Mouse (Mus musculus) embryonic facial prominence, embryonic 13.5 days (tissue): Measurements from ENCODE around the gene B230217C12Rik. TPM values are rescaled to one million over a fixed set of nuclear protein-coding genes. Genes with fewer than 3 reads are reported as not detected.
A peak's percentile ranks its signal among the peaks of the same experiment; 100 is the strongest.

Experiments used
- ATAC-seq: fragments of 200-750 bp; cut with Nextera tagmentation; 2 replicates; pipeline ENCODE4 v1.8.0; 2017; ENCODE audit warnings: low read depth; ENCODE audit not compliant: insufficient number of reproducible peaks, insufficient read depth, low FRiP score, low TSS enrichment
- H3K27ac ChIP-seq: fragments of 300-500 bp; sonication (generic); 2 replicates; pipeline ENCODE4 v1.5.1; 2015; ENCODE audit warnings: moderate library complexity, mild to moderate bottlenecking, inconsistent platforms
- H3K27me3 ChIP-seq: fragments of 300-500 bp; sonication (generic); 2 replicates; pipeline ENCODE4 v1.6.1; 2015; ENCODE audit warnings: mild to moderate bottlenecking, inconsistent platforms
- H3K36me3 ChIP-seq: fragments of 300-500 bp; sonication (generic); 2 replicates; pipeline ENCODE4 v1.6.1; 2015; ENCODE audit warnings: mild to moderate bottlenecking, inconsistent platforms
- H3K4me1 ChIP-seq: fragments of 300-500 bp; sonication (generic); 2 replicates; pipeline ENCODE4 v1.6.1; 2015; ENCODE audit warnings: inconsistent platforms
- H3K4me2 ChIP-seq: fragments of 300-500 bp; sonication (generic); 2 replicates; pipeline ENCODE4 v1.6.1; 2015; ENCODE audit warnings: moderate library complexity, mild to moderate bottlenecking, inconsistent platforms
- H3K4me3 ChIP-seq: fragments of 300-500 bp; sonication (generic); 2 replicates; pipeline ENCODE4 v1.5.1; 2015; ENCODE audit warnings: mild to moderate bottlenecking, inconsistent platforms
- H3K9ac ChIP-seq: fragments of 300-500 bp; sonication (generic); 2 replicates; pipeline ENCODE4 v1.6.1; 2015; ENCODE audit warnings: mild to moderate bottlenecking, inconsistent platforms
- H3K9me3 ChIP-seq: fragments of 300-500 bp; sonication (generic); 2 replicates; pipeline ENCODE4 v1.6.1; 2016; ENCODE audit warnings: inconsistent platforms
- WGBS: fragments of 180-500 bp; shearing (Covaris S2); methylation state at CpG from one replicate; pipeline ENCODE4 v1.1.7; 2015; ENCODE audit warnings: mixed read lengths; 5-methylcytosine and 5-hydroxymethylcytosine counted together
- polyA plus RNA-seq: library from polyadenylated mRNA; unstranded; fragments of >200 nt; fragmentation: Nextera tagmentation; extraction: Ambion mirVana; gene quantifications from 2 replicates; pipeline ENCODE4 v1.2.1, GENCODE M21; 2015

B230217C12Rik gene
- polyA plus RNA-seq, 1 experiment from 2014 or later = 11.8 TPM

DNA sequence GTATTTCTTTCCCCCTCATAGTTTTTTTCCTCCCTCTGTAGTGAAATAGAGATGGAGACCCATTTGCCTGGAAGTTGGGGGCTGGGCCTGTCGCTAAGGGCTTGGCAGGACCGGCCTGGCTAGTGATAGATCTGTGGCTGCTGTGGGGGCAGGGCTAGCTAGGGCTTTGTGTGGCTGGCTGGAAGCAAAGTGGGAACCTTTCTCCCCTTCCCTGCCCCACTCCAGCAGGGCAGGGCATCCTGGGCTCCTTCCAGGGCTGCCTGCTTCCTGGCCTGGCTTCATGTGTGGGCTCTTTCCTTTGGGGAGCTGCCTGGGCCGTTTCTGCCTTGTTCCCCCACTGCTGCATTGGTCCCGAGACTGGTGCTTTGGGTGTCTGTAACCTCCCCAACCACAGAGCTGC, 22.0 kb upstream of the B230217C12Rik start:
- Histone ChIP-seq H3K9ac (peak overlapping the region; percentile 47; the same call in 1 of the 2 replicates), H3K27ac (peak overlapping the region; percentile 66), H3K36me3 (peaks cover 86% of the 10 kb centered on the region), H3K9me3 (no peaks in the 10 kb centered on the region), H3K4me2 (0 out of 2 replicates have a peak overlapping the region, but pooled peaks have one; percentile 3), H3K4me3 (no peak overlapping the region), H3K4me1 (peaks cover 52% of the 10 kb centered on the region), H3K27me3 (no peaks in the 10 kb centered on the region)
- no peak for ATAC-seq
- 18% methylated on average over 4 of the region's 4 CpGs for WGBS

DNA sequence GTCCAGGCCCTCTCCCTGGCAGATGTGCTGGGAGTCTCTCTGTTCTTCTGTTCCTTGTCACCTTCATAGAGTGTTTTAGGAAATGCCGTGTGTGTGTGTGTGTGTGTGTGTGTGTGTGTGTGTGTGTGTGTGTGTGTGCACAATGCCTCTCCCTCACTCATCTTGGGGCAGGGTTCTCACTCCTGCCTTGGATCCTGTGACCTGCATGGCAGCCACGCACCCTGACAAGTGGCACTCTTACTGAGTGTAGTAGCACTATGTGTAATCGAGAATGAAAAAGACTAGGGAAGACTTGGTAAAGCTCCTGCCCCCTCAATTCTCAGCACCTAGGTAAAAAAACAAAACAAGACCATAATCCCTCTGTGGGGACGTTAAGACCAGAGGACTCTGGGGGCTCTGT, 21.5 kb upstream of the B230217C12Rik start:
- Histone ChIP-seq H3K9ac (no peak overlapping the region), H3K4me1 (peaks cover 50% of the 10 kb centered on the region), H3K4me2 (no peak overlapping the region), H3K36me3 (peaks cover 84% of the 10 kb centered on the region), H3K9me3 (no peaks in the 10 kb centered on the region), H3K27ac (peak overlapping the region; percentile 66; the same call in 1 of the 2 replicates), H3K27me3 (no peaks in the 10 kb centered on the region), H3K4me3 (no peak overlapping the region)
- ATAC-seq = no peak
- 58% methylated on average over 4 of the region's 4 CpGs for WGBS

DNA sequence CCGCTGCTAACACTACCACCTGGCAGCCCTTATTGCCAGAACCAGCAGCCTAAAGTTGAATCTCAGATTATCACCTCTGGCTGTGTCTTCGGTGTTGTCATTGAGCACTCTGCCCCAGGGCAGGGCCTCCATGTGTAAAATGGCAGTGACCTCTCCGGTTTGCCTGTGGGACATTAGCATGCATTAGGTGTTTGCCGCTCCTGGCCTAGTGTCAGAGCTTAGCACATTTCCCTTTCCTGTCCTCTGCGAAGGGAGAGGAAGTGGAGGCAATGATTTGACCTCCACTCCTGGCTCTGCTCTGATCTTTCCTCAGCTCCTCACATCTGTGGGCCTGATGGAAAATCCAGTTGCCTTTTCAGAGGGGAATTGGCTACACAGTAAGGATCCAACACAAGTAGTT, 20.7 kb upstream of the B230217C12Rik start:
- no peak overlapping the region for H3K4me2 ChIP-seq
- peaks cover 87% of the 10 kb centered on the region for H3K36me3 ChIP-seq
- no peak overlapping the region for H3K4me3 ChIP-seq
- H3K27me3 ChIP-seq = no peaks in the 10 kb centered on the region
- no peak overlapping the region for H3K27ac ChIP-seq
- H3K9ac ChIP-seq = no peak overlapping the region
- ATAC-seq = no peak
- peaks cover 45% of the 10 kb centered on the region for H3K4me1 ChIP-seq
- H3K9me3 ChIP-seq = no peaks in the 10 kb centered on the region
- WGBS = 72% methylated on average over 5 of the region's 5 CpGs

DNA sequence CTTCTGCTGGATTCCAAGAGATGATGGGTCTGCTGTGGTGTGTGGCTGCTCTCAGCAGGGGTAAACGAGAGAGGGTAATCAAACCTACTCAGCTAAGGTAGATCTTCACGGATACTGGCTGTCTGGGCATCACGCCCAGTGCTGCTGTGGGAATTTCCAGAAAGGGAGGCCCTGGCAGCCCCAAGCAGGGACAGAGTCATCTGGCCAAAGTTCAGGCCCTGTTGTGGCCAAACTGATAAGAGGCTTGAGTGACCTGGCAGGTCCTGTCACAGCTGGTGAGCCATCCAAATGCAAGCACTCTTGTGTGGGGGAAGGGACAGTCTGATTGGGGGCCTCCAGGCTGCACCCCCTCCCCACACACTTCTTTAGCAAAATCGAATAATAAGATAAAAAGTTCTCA, 19.7 kb upstream of the B230217C12Rik start:
- Histone ChIP-seq H3K27ac (no peak overlapping the region), H3K4me3 (no peak overlapping the region), H3K4me1 (peaks cover 36% of the 10 kb centered on the region), H3K27me3 (no peaks in the 10 kb centered on the region), H3K9ac (0 out of 2 replicates have a peak overlapping the region, but pooled peaks have one; percentile 21), H3K36me3 (peaks cover 87% of the 10 kb centered on the region), H3K9me3 (no peaks in the 10 kb centered on the region), H3K4me2 (no peak overlapping the region)
- WGBS = 77% methylated on average over 4 of the region's 4 CpGs
- ATAC-seq = no peak

DNA sequence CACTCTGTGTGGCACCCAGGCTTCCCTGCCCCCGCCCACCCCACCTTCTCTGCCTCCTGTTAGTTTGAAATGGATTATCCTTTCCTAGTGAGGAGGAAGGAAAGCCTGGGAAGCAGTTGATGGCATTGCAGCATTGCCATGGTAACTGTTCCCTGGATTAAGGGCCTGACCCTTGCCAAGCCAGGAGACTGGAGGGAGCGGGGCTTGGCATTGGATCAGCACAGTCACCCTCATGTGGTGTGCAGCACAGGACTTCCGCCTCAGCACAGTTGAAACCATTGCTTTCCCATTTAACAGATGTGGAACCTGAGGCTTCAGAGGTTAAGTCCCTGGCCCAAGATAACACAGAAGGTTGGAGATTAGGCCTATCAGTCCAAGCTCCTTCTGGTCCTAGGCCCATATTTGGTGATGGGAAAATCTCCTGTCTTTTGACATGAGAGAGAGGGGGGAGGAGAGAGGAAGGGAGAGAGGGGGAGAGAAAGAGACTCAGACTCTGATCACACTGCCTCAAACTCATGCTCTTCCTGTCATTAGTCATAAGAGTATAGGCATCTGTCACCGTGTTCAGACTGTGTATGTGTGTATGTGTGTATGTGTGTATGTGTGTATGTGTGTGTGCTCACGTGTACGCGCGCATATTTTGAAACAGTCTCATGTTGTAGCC, 19.0 kb upstream of the B230217C12Rik start:
- peaks cover 29% of the 10 kb centered on the region for H3K4me1 ChIP-seq
- no peak for ATAC-seq
- no peak overlapping the region for H3K4me3 ChIP-seq
- H3K9ac ChIP-seq = no peak overlapping the region
- 94% methylated on average over 8 of the region's 8 CpGs for WGBS
- H3K36me3 ChIP-seq = peaks cover 88% of the 10 kb centered on the region
- H3K27ac ChIP-seq = no peak overlapping the region
- H3K9me3 ChIP-seq = no peaks in the 10 kb centered on the region
- H3K4me2 ChIP-seq = no peak overlapping the region
- H3K27me3 ChIP-seq = no peaks in the 10 kb centered on the region

DNA sequence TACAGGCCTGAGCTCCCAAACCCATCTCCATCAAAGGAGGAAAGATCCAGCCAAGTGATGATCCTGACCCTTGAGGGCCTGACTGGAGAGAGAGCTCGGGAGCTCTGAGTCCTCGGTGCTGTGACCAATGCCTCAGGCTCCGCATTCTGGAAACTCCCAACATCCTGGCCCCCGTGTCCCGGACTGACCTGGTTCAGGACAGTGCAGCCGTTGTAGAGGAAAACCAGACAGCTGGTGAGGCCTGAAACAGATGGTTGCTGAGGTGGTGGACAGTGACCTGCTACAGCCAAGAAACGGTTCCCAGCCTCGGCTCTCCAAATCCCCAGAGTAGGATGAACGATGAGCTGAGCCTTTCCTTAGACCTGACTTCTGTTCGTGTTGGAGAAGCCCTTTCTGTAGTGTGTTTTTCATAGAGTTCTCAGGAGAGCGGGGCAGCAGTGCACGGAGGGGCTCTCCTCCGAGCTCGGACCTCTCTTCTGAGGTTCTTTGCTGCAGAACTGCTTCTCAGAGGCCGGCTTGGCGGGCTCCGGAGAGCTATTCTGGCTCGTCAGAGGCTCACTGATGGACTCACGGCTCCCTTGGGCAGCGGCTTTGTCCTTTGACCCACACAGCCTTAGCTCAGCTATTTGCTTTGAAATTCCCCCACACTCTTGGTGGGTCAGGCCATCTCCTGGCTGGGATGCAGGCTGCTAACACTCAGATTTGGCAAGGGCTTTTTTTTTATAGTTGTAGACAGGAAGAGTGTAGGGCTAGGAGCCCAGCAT, 17.6 kb upstream of the B230217C12Rik start:
- Histone ChIP-seq H3K9ac (no peak overlapping the region), H3K9me3 (no peaks in the 10 kb centered on the region), H3K27me3 (no peaks in the 10 kb centered on the region), H3K4me2 (no peak overlapping the region), H3K4me1 (peaks cover 14% of the 10 kb centered on the region), H3K4me3 (no peak overlapping the region), H3K27ac (no peak overlapping the region), H3K36me3 (peaks cover 91% of the 10 kb centered on the region)
- WGBS = 57% methylated on average over 20 of the region's 20 CpGs
- ATAC-seq = no peak

DNA sequence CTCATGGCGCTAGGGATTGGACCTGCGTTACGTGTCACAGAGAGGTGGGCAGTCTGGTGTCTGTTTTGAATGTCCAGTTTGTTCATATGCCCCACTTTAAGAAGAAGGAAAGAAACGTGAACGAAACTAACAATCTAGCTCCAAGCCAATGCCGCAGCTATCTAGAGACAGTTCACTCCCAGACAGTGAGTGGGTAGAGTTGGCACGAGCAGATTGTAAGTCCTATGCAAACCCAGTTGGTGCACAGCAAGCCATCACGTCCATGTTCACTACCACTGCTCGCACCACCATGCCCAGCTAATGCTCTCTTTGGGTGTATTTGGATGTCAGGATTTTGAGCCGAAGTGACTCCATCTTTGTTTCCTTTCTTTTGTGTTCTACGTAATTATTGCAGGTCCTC, 16.4 kb upstream of the B230217C12Rik start:
- H3K9me3 ChIP-seq = no peaks in the 10 kb centered on the region
- peaks cover 2% of the 10 kb centered on the region; the same call in 1 of the 2 replicates for H3K4me1 ChIP-seq
- 93% methylated on average over 11 of the region's 11 CpGs for WGBS
- no peak for ATAC-seq
- H3K27ac ChIP-seq = no peak overlapping the region
- no peak overlapping the region for H3K4me3 ChIP-seq
- no peak overlapping the region for H3K9ac ChIP-seq
- H3K4me2 ChIP-seq = no peak overlapping the region
- no peaks in the 10 kb centered on the region for H3K27me3 ChIP-seq
- peaks cover 90% of the 10 kb centered on the region for H3K36me3 ChIP-seq

DNA sequence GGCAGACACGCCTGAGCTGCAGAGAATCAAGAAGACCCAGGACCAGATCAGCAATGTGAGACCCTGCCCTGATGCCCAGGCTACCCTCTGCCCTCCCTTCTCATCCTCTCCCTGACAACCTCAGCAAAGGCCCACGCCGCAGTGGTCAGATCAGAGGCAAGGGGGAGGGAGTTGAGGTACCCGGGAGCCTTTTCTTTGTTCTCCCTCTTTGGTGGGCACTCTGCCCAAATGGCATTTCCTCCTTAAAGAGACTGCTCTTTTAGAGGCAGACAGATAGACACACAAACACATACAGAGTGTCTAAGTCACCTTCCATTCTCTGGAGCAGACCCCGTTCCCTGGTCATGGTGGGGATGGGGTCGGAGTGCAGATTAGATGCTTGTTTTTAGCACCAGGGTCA, 15.7 kb upstream of the B230217C12Rik start:
- H3K4me3 ChIP-seq = no peak overlapping the region
- no peak overlapping the region for H3K4me2 ChIP-seq
- H3K4me1 ChIP-seq = no peaks in the 10 kb centered on the region
- H3K36me3 ChIP-seq = peaks cover 90% of the 10 kb centered on the region
- no peak for ATAC-seq
- H3K27me3 ChIP-seq = no peaks in the 10 kb centered on the region
- H3K9ac ChIP-seq = no peak overlapping the region
- H3K27ac ChIP-seq = no peak overlapping the region
- H3K9me3 ChIP-seq = no peaks in the 10 kb centered on the region
- WGBS = 83% methylated on average over 6 of the region's 6 CpGs

DNA sequence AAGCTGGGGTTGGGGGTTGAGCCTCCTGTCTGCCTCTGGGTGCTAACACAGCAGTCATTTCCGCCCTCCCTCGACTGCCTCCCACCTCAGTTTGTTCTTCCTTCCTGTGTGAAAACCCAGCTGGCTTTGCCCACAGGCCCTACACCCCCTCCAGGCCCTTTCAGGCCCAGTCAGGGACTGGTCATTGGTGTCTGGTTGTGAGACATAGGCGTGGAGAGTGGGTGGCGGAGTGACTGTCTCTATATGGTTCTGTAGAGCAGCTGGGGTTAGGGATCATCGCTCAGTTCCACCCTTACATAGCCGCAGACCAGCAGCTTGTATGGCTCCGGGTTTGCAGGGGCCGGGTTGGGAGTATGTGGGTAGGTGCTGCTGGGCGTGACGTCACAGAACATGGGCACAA, 15.3 kb upstream of the B230217C12Rik start:
- Histone ChIP-seq H3K27ac (no peak overlapping the region), H3K27me3 (no peaks in the 10 kb centered on the region), H3K36me3 (peaks cover 91% of the 10 kb centered on the region), H3K4me2 (no peak overlapping the region), H3K9me3 (no peaks in the 10 kb centered on the region), H3K4me1 (no peaks in the 10 kb centered on the region), H3K9ac (no peak overlapping the region), H3K4me3 (no peak overlapping the region)
- ATAC-seq = no peak
- 90% methylated on average over 10 of the region's 10 CpGs for WGBS

DNA sequence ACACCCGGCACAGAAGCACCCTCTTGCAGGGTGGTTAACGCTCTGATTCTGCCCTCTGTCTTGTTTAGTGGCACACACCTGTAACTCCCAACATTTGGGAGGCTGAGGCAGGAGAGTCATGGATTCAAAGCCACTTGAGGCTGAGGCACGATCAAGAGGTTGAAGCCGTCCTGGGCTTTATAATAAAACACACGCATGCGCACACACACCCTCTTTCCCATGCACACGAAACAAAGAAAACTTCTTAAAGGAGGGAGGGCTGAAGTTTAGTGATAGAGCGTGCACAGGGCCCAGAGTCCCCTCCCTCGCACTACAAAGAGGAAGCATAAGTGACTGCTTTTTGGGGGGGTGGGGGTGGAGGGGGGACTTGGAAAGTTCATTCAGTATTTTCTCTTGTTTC, 14.6 kb upstream of the B230217C12Rik start:
- H3K27ac ChIP-seq = no peak overlapping the region
- H3K27me3 ChIP-seq = no peaks in the 10 kb centered on the region
- peaks cover 88% of the 10 kb centered on the region for H3K36me3 ChIP-seq
- no peak overlapping the region for H3K4me3 ChIP-seq
- ATAC-seq = no peak
- no peak overlapping the region for H3K9ac ChIP-seq
- H3K9me3 ChIP-seq = no peaks in the 10 kb centered on the region
- no peaks in the 10 kb centered on the region for H3K4me1 ChIP-seq
- H3K4me2 ChIP-seq = no peak overlapping the region
- WGBS = 88% methylated on average over 9 of the region's 9 CpGs

DNA sequence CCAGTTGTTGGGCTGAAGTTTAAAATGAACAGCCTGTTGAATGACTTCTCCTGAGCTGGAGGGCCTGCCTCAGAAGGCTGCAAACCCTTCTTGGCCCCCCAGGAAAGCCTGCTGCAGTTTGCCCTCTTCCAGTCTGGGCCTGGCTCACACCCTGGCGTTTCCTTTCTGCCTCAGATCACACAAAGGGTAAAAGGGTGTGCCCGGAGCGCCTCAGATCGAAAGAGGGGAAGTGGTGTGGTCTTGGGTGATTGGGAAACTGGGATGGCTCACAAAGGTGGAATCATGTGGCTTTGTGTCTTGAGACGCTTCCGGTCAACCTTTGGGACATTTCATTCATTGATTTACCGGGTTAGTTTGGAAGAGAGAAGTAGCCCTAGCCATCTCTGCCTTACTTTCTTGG, 14.2 kb upstream of the B230217C12Rik start:
- H3K9ac ChIP-seq = no peak overlapping the region
- peaks cover 86% of the 10 kb centered on the region for H3K36me3 ChIP-seq
- 87% methylated on average over 7 of the region's 7 CpGs for WGBS

DNA sequence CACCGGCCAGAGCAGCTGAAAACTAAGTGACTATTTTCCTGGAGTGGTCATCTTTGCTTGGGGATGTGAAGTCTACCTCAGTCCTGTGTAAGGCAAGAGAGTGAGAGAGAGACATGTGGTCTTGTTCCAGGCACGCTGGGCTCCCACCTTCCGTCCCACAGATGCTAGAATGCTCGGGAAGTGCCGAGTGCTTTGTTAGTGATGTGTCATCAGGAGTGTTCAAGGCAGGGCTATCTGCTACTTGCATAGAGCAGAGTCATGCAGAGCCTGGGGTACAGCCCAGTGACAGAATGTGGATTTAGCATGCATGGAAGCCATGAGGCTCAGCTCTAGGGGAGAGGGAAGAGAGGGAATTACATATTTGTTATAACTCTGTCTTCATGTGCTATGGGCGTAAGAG, 12.9 kb upstream of the B230217C12Rik start:
- WGBS = 82% methylated on average over 6 of the region's 6 CpGs
- Histone ChIP-seq H3K9ac (no peak overlapping the region), H3K4me3 (no peak overlapping the region), H3K4me2 (no peak overlapping the region), H3K36me3 (peaks cover 87% of the 10 kb centered on the region), H3K4me1 (no peaks in the 10 kb centered on the region), H3K27ac (no peak overlapping the region), H3K9me3 (no peaks in the 10 kb centered on the region), H3K27me3 (no peaks in the 10 kb centered on the region)
- no peak for ATAC-seq

More for the DNA sequence above, 14.2 kb upstream of the B230217C12Rik start:
- Histone ChIP-seq H3K4me3 (no peak overlapping the region), H3K27me3 (no peaks in the 10 kb centered on the region), H3K27ac (no peak overlapping the region), H3K4me1 (no peaks in the 10 kb centered on the region), H3K9me3 (no peaks in the 10 kb centered on the region), H3K4me2 (no peak overlapping the region)
- no peak for ATAC-seq
